Comparison of ENCODE assay signal across 9 mouse cellular contexts in the genomic region with DNA sequence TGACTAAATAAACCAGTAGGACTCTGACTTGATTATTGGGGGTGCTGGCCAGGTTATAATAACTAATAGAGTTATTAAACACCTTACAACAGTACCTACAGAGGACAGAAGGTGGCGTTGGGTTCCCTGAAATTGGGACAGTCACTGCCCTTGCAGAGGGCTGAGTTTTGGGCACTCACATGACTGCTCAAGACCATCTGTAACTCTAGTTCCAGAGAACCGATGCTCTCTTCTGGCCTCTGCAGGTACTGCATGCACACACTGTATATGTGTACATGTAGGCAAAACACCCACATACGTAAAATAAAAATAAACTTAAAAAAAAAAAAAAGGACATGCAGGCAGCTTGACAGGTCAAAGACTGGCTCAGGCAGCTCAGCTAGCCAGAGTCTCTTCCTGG. TPM values are rescaled to one million over a fixed set of nuclear protein-coding genes. Genes with fewer than 3 reads are reported as not detected.
DNase-seq lines count a peak whose midpoint lies in the region; ATAC-seq and TF ChIP-seq lines count a peak whose summit lies in the region.
"Had no signal": no experiment of that assay in that cellular context is flagged by ENCODE, and none has a peak within 500 bp of the region (broad histone marks: within the 10 kb centered on the region; RNA-seq: fewer than 3 reads in every experiment).

No protein-coding gene starts in this region.

- H3K4me1 ChIP-seq in forebrain, postnatal 0 days (ENCODE audit: insufficient read depth), result no peaks in the 10 kb centered on the region
- H3K4me1 ChIP-seq in forebrain, embryonic 10.5 days, result peaks cover 5% of the 10 kb centered on the region; the same call in 1 of the 2 replicates
- H3K4me1 ChIP-seq: neural tube, embryonic 12.5 days had no signal

- H3K36me3 ChIP-seq in forebrain, postnatal 0 days (ENCODE audit: insufficient read depth), result no peaks in the 10 kb centered on the region
- H3K36me3 ChIP-seq in forebrain, embryonic 10.5 days (replicated peaks), result no peaks in the 10 kb centered on the region
- H3K36me3 ChIP-seq: neural tube, embryonic 12.5 days had no signal

- H3K9ac ChIP-seq in forebrain, postnatal 0 days, result no peak overlapping the region
- H3K9ac ChIP-seq: neural tube, embryonic 12.5 days had no signal

- H3K27me3 ChIP-seq in forebrain, postnatal 0 days (ENCODE audit: insufficient read depth, low read length), result no peaks in the 10 kb centered on the region
- H3K27me3 ChIP-seq in forebrain, embryonic 10.5 days (ENCODE audit: poor library complexity, severe bottlenecking), result no peaks in the 10 kb centered on the region
- H3K27me3 ChIP-seq: neural tube, embryonic 12.5 days had no signal

- 79% methylated on average over 3 of the region's 3 CpGs for WGBS in forebrain, postnatal 0 days
- 73% methylated on average over 3 of the region's 3 CpGs for WGBS in forebrain, embryonic 10.5 days

- DNase-seq in forebrain, postnatal 0 days, result peak; percentile 11
- DNase-seq in forebrain, embryonic 10.5 days (ENCODE audit: extremely low spot score, low spot score), result no peak
- peak; percentile 17 for DNase-seq in urinary bladder, postnatal 14 days (ENCODE audit: low spot score)
- DNase-seq in urinary bladder, postnatal 10 days (ENCODE audit: low spot score), result no peak
- DNase-seq in kidney, postnatal 25 days, result peak; percentile 51 to 69
- DNase-seq in naive thymus-derived CD4-positive, alpha-beta T cell, adult 2 months (ENCODE audit: low read depth), result peak; percentile 60
- DNase-seq in ovary, adult 18-20 months (ENCODE audit: low spot score), result no peak
- DNase-seq in urinary bladder, postnatal 36 days (ENCODE audit: low spot score in 2 of 2), result no peak

- peak; percentile 59; the same call in 1 of the 2 replicates for ATAC-seq in forebrain, postnatal 0 days

- no peak overlapping the region for H3K4me2 ChIP-seq in forebrain, postnatal 0 days (ENCODE audit: low read depth)
- H3K4me2 ChIP-seq: neural tube, embryonic 12.5 days had no signal

- H3K27ac ChIP-seq in forebrain, postnatal 0 days (ENCODE audit: low read depth, low read length), result no peak overlapping the region
- no peak overlapping the region for H3K27ac ChIP-seq in forebrain, embryonic 10.5 days
- H3K27ac ChIP-seq: neural tube, embryonic 12.5 days had no signal

- no peak overlapping the region for H3K4me3 ChIP-seq in forebrain, postnatal 0 days (ENCODE audit: low read depth, low read length)
- no peak overlapping the region for H3K4me3 ChIP-seq in forebrain, embryonic 10.5 days
- H3K4me3 ChIP-seq: neural tube, embryonic 12.5 days had no signal

- TF ChIP-seq CTCF in forebrain, postnatal 0 days (IDR thresholded peaks at IDR 0.05; ENCODE audit: low read depth), result peak; percentile 55

- H3K9me3 ChIP-seq in forebrain, postnatal 0 days (ENCODE audit: low read length), result no peaks in the 10 kb centered on the region
- peaks cover 4% of the 10 kb centered on the region for H3K9me3 ChIP-seq in forebrain, embryonic 10.5 days
- H3K9me3 ChIP-seq: neural tube, embryonic 12.5 days had no signal

RNA-seq across cellular contexts. Expression of a gene that starts 19.1 kb away (rescaled TPM):
- total RNA-seq in forebrain, postnatal 0 days (2014; rRNA removed), result 36.5 and 49.1 TPM in 2 replicates
- polyA plus RNA-seq in forebrain, postnatal 0 days (2015; fragmentation: Nextera tagmentation; extraction: Ambion mirVana), result 13.1 and 14.9 TPM in 2 replicates
- polyA plus RNA-seq in forebrain, embryonic 10.5 days (2016; fragmentation: Nextera tagmentation; extraction: Ambion mirVana), result 51.0 and 52.2 TPM in 2 replicates

Comparison
In these comparisons a context has a peak if more than half of its experiments do, and no peak if none do; other contexts are left out.
1. DNase-seq: peak in forebrain, postnatal 0 days (single experiment), urinary bladder, postnatal 14 days (single experiment), kidney, postnatal 25 days (2 of 2) and naive thymus-derived CD4-positive, alpha-beta T cell, adult 2 months (single experiment); none in forebrain, embryonic 10.5 days (single experiment), urinary bladder, postnatal 10 days (single experiment), ovary, adult 18-20 months (single experiment) and urinary bladder, postnatal 36 days (0 of 2).